Mouse (Mus musculus): ENCODE measurements around the gene Ssr1. TPM values are rescaled to one million over a fixed set of nuclear protein-coding genes. Genes with fewer than 3 reads are reported as not detected.
A peak's percentile ranks its signal among the peaks of the same experiment; 100 is the strongest.

The Ssr1 gene
- polyA plus RNA-seq, 1 experiment from 2014 or later: 143 TPM

DNA sequence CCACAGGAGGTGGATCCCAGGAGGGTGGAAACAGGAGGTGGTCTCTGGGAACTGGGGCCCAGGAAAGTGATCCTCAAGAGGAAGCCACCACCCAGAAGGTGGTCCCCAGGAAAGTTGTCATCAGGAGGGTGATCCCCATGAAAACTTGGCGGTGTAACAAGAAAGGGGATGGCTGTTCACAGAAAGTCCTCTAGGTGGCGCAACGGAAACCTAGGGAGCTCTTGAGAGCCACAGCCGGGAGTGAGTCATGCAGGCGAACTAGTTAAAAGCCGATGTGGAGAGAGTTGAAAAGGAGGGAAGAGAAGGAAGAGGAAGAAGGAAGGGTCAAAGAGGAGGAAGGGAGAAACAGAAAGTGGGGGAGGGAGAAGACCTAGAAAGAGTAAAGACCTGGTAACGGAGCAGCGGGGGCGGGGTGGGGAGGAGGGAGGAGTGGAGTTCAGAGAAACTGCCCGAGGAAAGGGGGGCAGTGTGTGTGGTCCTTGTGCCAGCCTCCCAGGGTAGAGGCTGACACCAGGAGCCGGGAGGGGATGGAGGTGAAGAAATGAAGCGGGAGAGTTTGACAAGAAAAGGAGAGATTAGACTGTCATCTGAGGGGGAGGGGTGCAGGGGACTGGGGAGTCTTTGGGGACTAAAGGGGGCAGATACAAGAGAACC, 30.5 kb downstream of the Ssr1 start:
- WGBS: 2% methylated on average over 12 of the region's 12 CpGs
- Histone ChIP-seq H3K4me3 (ENCODE audit: low read depth, low read length) (peak overlapping the region; percentile 51), H3K27me3 (replicated peaks; ENCODE audit: control insufficient read depth, insufficient read depth, low read length) (no peaks in the 10 kb centered on the region), H3K27ac (ENCODE audit: low read depth, low read length) (0 out of 2 replicates have a peak overlapping the region, but pooled peaks have one; percentile 26), H3K4me2 (peak overlapping the region; percentile 79), H3K9ac (ENCODE audit: low read depth, low read length) (peak overlapping the region; percentile 65), H3K4me1 (replicated peaks; ENCODE audit: control insufficient read depth, insufficient read depth, low read length) (peaks cover 42% of the 10 kb centered on the region), H3K36me3 (ENCODE audit: control insufficient read depth, insufficient read depth, low read length) (no peaks in the 10 kb centered on the region), H3K9me3 (ENCODE audit: control insufficient read depth, low read length) (0 out of 2 replicates have a peak, but pooled peaks cover 2% of the 10 kb centered on the region)
- ATAC-seq (replicated peaks; ENCODE audit: low FRiP score) (no peak), DNase-seq (ENCODE audit: low spot score) (peak; percentile 74)

DNA sequence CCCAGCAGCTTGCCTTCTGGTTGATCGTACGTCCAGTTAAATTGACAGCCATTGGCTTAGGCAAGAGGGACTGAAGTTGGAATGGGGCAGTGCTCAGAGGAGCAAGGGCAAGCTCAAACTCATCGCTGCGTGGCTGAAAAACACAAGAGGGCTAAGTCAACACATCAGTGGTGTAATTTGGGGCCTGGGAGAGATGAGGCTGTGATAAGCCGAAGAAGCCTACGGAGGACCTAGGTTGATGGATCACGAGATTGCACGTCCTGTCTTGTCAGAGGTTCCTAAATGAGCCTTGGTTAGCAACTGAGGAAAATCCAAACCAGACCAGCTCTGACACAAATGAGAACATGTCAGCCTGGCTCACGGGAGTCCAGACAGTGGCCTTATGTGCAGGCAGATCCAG, 31.5 kb downstream of the Ssr1 start:
- no peak for DNase-seq (ENCODE audit: low spot score)

GRCm38 (mm10) chr13:37959936-37960335, 34.1 kb downstream of the Ssr1 start:
- DNase-seq (ENCODE audit: low spot score): no peak
- no peak overlapping the region for H3K27ac ChIP-seq (ENCODE audit: low read depth, low read length)
- H3K4me2 ChIP-seq: no peak overlapping the region
- no peak overlapping the region for H3K4me3 ChIP-seq (ENCODE audit: low read depth, low read length)
- H3K9me3 ChIP-seq (ENCODE audit: control insufficient read depth, low read length): 0 out of 2 replicates have a peak, but pooled peaks cover 2% of the 10 kb centered on the region
- ATAC-seq (replicated peaks; ENCODE audit: low FRiP score): no peak
- no peak overlapping the region for H3K9ac ChIP-seq (ENCODE audit: low read depth, low read length)
- WGBS: 76% methylated on average over 7 of the region's 7 CpGs
- no peaks in the 10 kb centered on the region for H3K27me3 ChIP-seq (replicated peaks; ENCODE audit: control insufficient read depth, insufficient read depth, low read length)
- H3K36me3 ChIP-seq (ENCODE audit: control insufficient read depth, insufficient read depth, low read length): no peaks in the 10 kb centered on the region
- H3K4me1 ChIP-seq (replicated peaks; ENCODE audit: control insufficient read depth, insufficient read depth, low read length): peaks cover 20% of the 10 kb centered on the region

More for the DNA sequence above, 31.5 kb downstream of the Ssr1 start:
- 82% methylated on average over 9 of the region's 9 CpGs for WGBS
- no peak for ATAC-seq (replicated peaks; ENCODE audit: low FRiP score)
- Histone ChIP-seq H3K4me1 (replicated peaks; ENCODE audit: control insufficient read depth, insufficient read depth, low read length) (peaks cover 42% of the 10 kb centered on the region), H3K27ac (ENCODE audit: low read depth, low read length) (no peak overlapping the region), H3K36me3 (ENCODE audit: control insufficient read depth, insufficient read depth, low read length) (no peaks in the 10 kb centered on the region), H3K9me3 (ENCODE audit: control insufficient read depth, low read length) (0 out of 2 replicates have a peak, but pooled peaks cover 2% of the 10 kb centered on the region), H3K4me2 (no peak overlapping the region), H3K27me3 (replicated peaks; ENCODE audit: control insufficient read depth, insufficient read depth, low read length) (no peaks in the 10 kb centered on the region), H3K9ac (ENCODE audit: low read depth, low read length) (no peak overlapping the region), H3K4me3 (ENCODE audit: low read depth, low read length) (no peak overlapping the region)

- no peaks in the 10 kb centered on the region for H3K36me3 ChIP-seq (ENCODE audit: control insufficient read depth, insufficient read depth, low read length)
- H3K4me3 ChIP-seq (ENCODE audit: low read depth, low read length): no peak overlapping the region
- WGBS: 63% methylated on average over 15 of the region's 15 CpGs
- H3K27me3 ChIP-seq (replicated peaks; ENCODE audit: control insufficient read depth, insufficient read depth, low read length): no peaks in the 10 kb centered on the region
- H3K9me3 ChIP-seq (ENCODE audit: control insufficient read depth, low read length): 0 out of 2 replicates have a peak, but pooled peaks cover 2% of the 10 kb centered on the region
- ATAC-seq (replicated peaks; ENCODE audit: low FRiP score) (no peak), DNase-seq (ENCODE audit: low spot score) (no peak)
- peak overlapping the region; percentile 64; the same call in 1 of the 2 replicates for H3K27ac ChIP-seq (ENCODE audit: low read depth, low read length)
- peaks cover 15% of the 10 kb centered on the region for H3K4me1 ChIP-seq (replicated peaks; ENCODE audit: control insufficient read depth, insufficient read depth, low read length)
- no peak overlapping the region for H3K9ac ChIP-seq (ENCODE audit: low read depth, low read length)
- H3K4me2 ChIP-seq: no peak overlapping the region
These were observed 34.6 kb downstream of the Ssr1 start for GRCm38 (mm10) chr13:37959239-37959907.

- Histone ChIP-seq H3K4me2 (no peak overlapping the region), H3K9ac (ENCODE audit: low read depth, low read length) (no peak overlapping the region), H3K36me3 (ENCODE audit: control insufficient read depth, insufficient read depth, low read length) (no peaks in the 10 kb centered on the region), H3K27me3 (replicated peaks; ENCODE audit: control insufficient read depth, insufficient read depth, low read length) (no peaks in the 10 kb centered on the region), H3K9me3 (ENCODE audit: control insufficient read depth, low read length) (0 out of 2 replicates have a peak, but pooled peaks cover 2% of the 10 kb centered on the region), H3K4me3 (ENCODE audit: low read depth, low read length) (no peak overlapping the region), H3K4me1 (replicated peaks; ENCODE audit: control insufficient read depth, insufficient read depth, low read length) (peaks cover 8% of the 10 kb centered on the region), H3K27ac (ENCODE audit: low read depth, low read length) (peak overlapping the region; percentile 64; the same call in 1 of the 2 replicates)
- WGBS: 65% methylated on average over 18 of the region's 18 CpGs
- ATAC-seq (replicated peaks; ENCODE audit: low FRiP score) (peak; percentile 77), DNase-seq (ENCODE audit: low spot score) (no peak)
These were observed 35.3 kb downstream of the Ssr1 start for GRCm38 (mm10) chr13:37958498-37959238.

DNA sequence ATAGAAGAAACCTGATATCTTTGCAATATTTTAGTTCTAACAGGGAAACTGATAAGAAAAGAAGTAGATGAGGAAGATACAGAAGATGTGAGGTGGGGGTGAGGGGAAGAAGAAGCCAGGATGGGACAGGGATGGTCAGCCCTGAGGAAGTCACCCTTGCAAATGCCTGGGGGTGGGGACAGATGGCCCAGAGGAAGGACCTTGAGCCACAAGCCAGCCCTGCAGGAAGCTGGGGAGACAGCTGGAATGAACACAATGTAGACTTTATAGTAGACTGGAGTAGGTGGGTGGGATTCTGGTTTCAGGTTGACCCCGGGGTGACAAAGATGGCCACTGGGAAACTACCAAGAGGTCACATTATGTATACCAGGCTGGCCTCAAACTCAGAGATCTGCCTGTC, 39.7 kb downstream of the Ssr1 start:
- no peak overlapping the region for H3K27ac ChIP-seq (ENCODE audit: low read depth, low read length)
- 0 out of 2 replicates have a peak, but pooled peaks cover 2% of the 10 kb centered on the region for H3K9me3 ChIP-seq (ENCODE audit: control insufficient read depth, low read length)
- H3K4me3 ChIP-seq (ENCODE audit: low read depth, low read length): no peak overlapping the region
- 81% methylated on average over 1 of the region's 1 CpGs for WGBS
- H3K4me1 ChIP-seq (replicated peaks; ENCODE audit: control insufficient read depth, insufficient read depth, low read length): peaks cover 6% of the 10 kb centered on the region; the same call in 1 of the 2 replicates
- H3K9ac ChIP-seq (ENCODE audit: low read depth, low read length): no peak overlapping the region
- no peak for DNase-seq (ENCODE audit: low spot score)
- no peak for ATAC-seq (replicated peaks; ENCODE audit: low FRiP score)
- H3K27me3 ChIP-seq (replicated peaks; ENCODE audit: control insufficient read depth, insufficient read depth, low read length): no peaks in the 10 kb centered on the region
- no peak overlapping the region for H3K4me2 ChIP-seq
- H3K36me3 ChIP-seq (ENCODE audit: control insufficient read depth, insufficient read depth, low read length): peaks cover 11% of the 10 kb centered on the region

DNA sequence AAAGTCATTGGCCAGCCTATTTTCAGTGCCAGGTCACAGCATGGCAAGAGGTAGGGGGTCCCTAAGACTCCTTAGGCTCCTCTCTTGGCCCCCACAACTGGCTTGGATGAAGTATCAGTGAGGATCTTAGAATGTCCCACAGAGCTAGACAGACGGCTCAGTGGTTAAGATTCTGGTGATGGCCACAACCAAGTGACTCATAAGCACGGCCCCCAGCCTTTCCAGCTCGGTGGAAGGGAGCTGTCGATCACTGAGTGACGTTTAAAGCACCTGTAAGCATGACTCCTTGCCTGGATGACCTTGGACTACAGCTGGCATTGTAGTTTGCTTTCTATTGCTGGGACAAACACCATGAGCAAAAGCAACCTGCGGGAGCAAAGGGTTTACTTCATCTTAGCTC, 41.0 kb downstream of the Ssr1 start:
- Histone ChIP-seq H3K27me3 (replicated peaks; ENCODE audit: control insufficient read depth, insufficient read depth, low read length) (no peaks in the 10 kb centered on the region), H3K9me3 (ENCODE audit: control insufficient read depth, low read length) (no peaks in the 10 kb centered on the region), H3K4me1 (replicated peaks; ENCODE audit: control insufficient read depth, insufficient read depth, low read length) (no peaks in the 10 kb centered on the region), H3K9ac (ENCODE audit: low read depth, low read length) (no peak overlapping the region), H3K36me3 (ENCODE audit: control insufficient read depth, insufficient read depth, low read length) (peaks cover 24% of the 10 kb centered on the region), H3K4me3 (ENCODE audit: low read depth, low read length) (no peak overlapping the region), H3K4me2 (no peak overlapping the region), H3K27ac (ENCODE audit: low read depth, low read length) (no peak overlapping the region)
- ATAC-seq (replicated peaks; ENCODE audit: low FRiP score) (no peak), DNase-seq (ENCODE audit: low spot score) (no peak)
- 82% methylated on average over 6 of the region's 6 CpGs for WGBS

DNA sequence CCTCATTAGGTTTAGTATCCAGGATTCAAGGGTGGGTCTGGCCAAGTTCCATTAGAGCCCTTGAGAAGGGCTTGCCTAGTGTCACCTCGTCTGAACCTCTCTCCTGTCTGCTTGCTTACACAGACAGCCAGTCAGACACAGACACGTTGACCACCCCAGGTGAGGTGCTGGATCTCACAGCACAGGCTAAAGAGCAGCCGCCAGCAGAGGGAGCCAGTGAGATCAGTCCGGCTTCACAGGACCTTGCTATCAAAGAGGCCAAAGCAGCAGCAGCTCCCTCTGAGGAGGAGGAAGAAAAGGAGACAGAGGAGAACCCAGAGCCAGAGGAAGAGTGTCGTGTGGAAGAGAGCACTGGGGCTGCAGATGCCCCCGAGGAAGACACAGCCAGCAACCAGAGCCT, 47.3 kb downstream of the Ssr1 start:
- Histone ChIP-seq H3K27ac (ENCODE audit: low read depth, low read length) (no peak overlapping the region), H3K36me3 (ENCODE audit: control insufficient read depth, insufficient read depth, low read length) (peaks cover 32% of the 10 kb centered on the region), H3K4me3 (ENCODE audit: low read depth, low read length) (no peak overlapping the region), H3K4me1 (replicated peaks; ENCODE audit: control insufficient read depth, insufficient read depth, low read length) (peaks cover 5% of the 10 kb centered on the region), H3K9me3 (ENCODE audit: control insufficient read depth, low read length) (no peaks in the 10 kb centered on the region), H3K27me3 (replicated peaks; ENCODE audit: control insufficient read depth, insufficient read depth, low read length) (no peaks in the 10 kb centered on the region), H3K9ac (ENCODE audit: low read depth, low read length) (no peak overlapping the region), H3K4me2 (no peak overlapping the region)
- 28% methylated on average over 6 of the region's 6 CpGs for WGBS
- ATAC-seq (replicated peaks; ENCODE audit: low FRiP score) (peak; percentile 58; the same call in 1 of the 2 replicates), DNase-seq (ENCODE audit: low spot score) (peak; percentile 78)
